Mouse (Mus musculus) monocyte, adult 59 days (primary cell): ENCODE data around the gene Fam120a. TPM values are rescaled to one million over a fixed set of nuclear protein-coding genes. Genes with fewer than 3 reads are reported as not detected.

Experiments used
- total RNA-seq, 2 experiments: library from RNA; stranded (reverse); gene quantifications; one replicate each; pipeline ENCODE4 v1.2.4; 2023

Fam120a gene
- total RNA-seq = 100 to 1,000 TPM; 149 to 151 TPM

GRCm38 (mm10) chr13:48967956-48968749 is at the start of gene Fam120a:
Fam120a (minus strand) TSS chr13:48968017.

GRCm38 (mm10) chr13:48870771-48871731 is 96.8 kb downstream of the Fam120a start, which contains the start of gene Phf2:
Phf2 (minus strand) TSS chr13:48871119.

Other genes starting within 250 kb of the Fam120a start
- 10 to 100 TPM; 38.9 to 39.6 TPM for gene Phf2, start 96.9 kb downstream of the Fam120a start, total RNA-seq
- gene Wnk2, start 180.0 kb upstream of the Fam120a start, total RNA-seq = under 1 TPM; 0.24 to 0.31 TPM
- 100 to 1,000 TPM; 202 to 219 TPM for gene Ninj1, start 219.5 kb upstream of the Fam120a start, total RNA-seq
- 100 to 1,000 TPM; 174 to 202 TPM for gene Card19, start 248.0 kb upstream of the Fam120a start, total RNA-seq